Mouse (Mus musculus) midbrain, embryonic 11.5 days (tissue): ENCODE results near the gene Pip5k1b. TPM values are rescaled to one million over a fixed set of nuclear protein-coding genes. Genes with fewer than 3 reads are reported as not detected.

Source experiments
- ATAC-seq: fragments of 200-750 bp; cut with Nextera tagmentation; 2 replicates; pipeline ENCODE4 v1.8.0; 2017; ENCODE audit warnings: moderate TSS enrichment, moderate library complexity; ENCODE audit not compliant: low FRiP score
- DNase-seq: peaks from one replicate; pipeline ENCODE4 v3.0.0; 2015; ENCODE audit warnings: low spot score; ENCODE audit errors: missing footprints
- H3K27ac ChIP-seq: fragments of 300-500 bp; sonication (generic); 2 replicates; pipeline ENCODE4 v1.5.1; 2014; ENCODE audit warnings: low read depth, low read length
- H3K27me3 ChIP-seq: fragments of 300-500 bp; sonication (generic); 2 replicates; pipeline ENCODE4 v1.6.1; 2014; ENCODE audit warnings: mild to moderate bottlenecking, low read length, moderate library complexity, mixed read lengths; ENCODE audit not compliant: control insufficient read depth, insufficient read depth
- H3K36me3 ChIP-seq: fragments of 300-500 bp; sonication (generic); 2 replicates; pipeline ENCODE4 v1.6.1; 2014; ENCODE audit warnings: mild to moderate bottlenecking, low read length, moderate library complexity, mixed read lengths; ENCODE audit not compliant: control insufficient read depth, insufficient read depth
- H3K4me1 ChIP-seq: fragments of 300-500 bp; sonication (generic); 2 replicates; pipeline ENCODE4 v1.6.1; 2014; ENCODE audit warnings: low read length; ENCODE audit not compliant: control insufficient read depth, insufficient read depth
- H3K4me2 ChIP-seq: fragments of 300-500 bp; sonication (generic); 2 replicates; pipeline ENCODE4 v1.6.1; 2014; ENCODE audit warnings: mild to moderate bottlenecking, moderate library complexity
- H3K4me3 ChIP-seq: fragments of 300-500 bp; sonication (generic); 2 replicates; pipeline ENCODE4 v1.5.1; 2014; ENCODE audit warnings: low read depth, low read length
- H3K9ac ChIP-seq: fragments of 300-500 bp; sonication (generic); 2 replicates; pipeline ENCODE4 v1.6.1; 2014; ENCODE audit warnings: low read length
- H3K9me3 ChIP-seq: fragments of 300-500 bp; sonication (generic); 2 replicates; pipeline ENCODE4 v1.6.1; 2016; ENCODE audit warnings: low read length; ENCODE audit not compliant: control insufficient read depth
- WGBS: fragments of 180-500 bp; shearing (Covaris S2); extraction: QIAGEN DNeasy Blood & Tissue Kit; methylation state at CpG from one replicate; pipeline ENCODE4 v1.1.7; 2014; 5-methylcytosine and 5-hydroxymethylcytosine counted together
- polyA plus RNA-seq: library from polyadenylated mRNA; unstranded; fragments of >200 nt; fragmentation: Nextera tagmentation; extraction: Ambion mirVana; gene quantifications from 2 replicates; pipeline ENCODE4 v1.2.1, GENCODE M21; 2014

Pip5k1b gene
- polyA plus RNA-seq, 1 experiment from 2014 or later: 2.3 TPM

DNA sequence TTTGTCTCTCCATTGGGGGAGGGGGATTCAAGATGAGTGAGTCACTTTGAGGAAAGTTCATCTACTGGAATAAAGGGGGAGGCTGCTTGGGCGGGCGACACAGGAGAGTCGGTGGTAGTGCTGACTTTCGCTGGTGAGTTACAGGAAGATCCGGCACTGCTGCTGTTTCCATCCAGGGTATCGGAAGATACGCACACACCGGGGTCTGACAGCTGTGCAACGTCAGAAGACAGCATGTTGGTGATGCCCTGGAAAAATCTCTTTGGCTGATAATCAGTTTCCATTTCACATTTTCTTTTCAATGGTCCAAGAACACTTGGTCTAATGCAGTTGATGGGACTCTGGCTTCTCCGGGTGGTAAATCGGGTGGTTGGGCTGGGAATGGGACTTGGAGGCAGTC, 79.2 kb downstream of the Pip5k1b start:
- no peaks in the 10 kb centered on the region for H3K27me3 ChIP-seq
- ATAC-seq: no peak
- 1% methylated on average over 11 of the region's 11 CpGs for WGBS
- H3K4me2 ChIP-seq: peak overlapping the region; percentile 84
- H3K36me3 ChIP-seq: no peaks in the 10 kb centered on the region
- peaks cover 4% of the 10 kb centered on the region; the same call in 1 of the 2 replicates for H3K4me1 ChIP-seq
- H3K9ac ChIP-seq: peak overlapping the region; percentile 85
- no peaks in the 10 kb centered on the region for H3K9me3 ChIP-seq
- peak overlapping the region; percentile 68 for H3K4me3 ChIP-seq
- peak overlapping the region; percentile 62; the same call in 1 of the 2 replicates for H3K27ac ChIP-seq
- peak; percentile 91 for DNase-seq

DNA sequence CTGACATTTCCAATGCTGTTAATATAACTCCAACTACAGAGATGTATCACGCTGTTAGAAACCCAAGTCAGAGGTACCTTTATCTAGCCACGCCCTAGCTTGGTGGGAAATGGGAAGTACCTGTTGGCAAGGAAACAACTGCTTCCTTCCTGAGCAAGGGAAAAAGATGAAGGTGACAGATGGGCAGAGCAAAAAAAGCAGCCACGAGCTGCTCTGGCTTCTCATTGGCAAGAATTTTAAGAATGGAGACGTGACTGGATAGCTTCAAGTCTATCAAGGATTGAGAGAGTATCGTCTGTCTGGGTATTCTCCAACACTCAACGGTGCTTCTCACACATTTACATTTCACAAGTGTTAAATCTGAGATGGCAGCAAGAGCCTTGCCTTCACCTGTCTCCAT, 80.4 kb downstream of the Pip5k1b start:
- no peak overlapping the region for H3K4me3 ChIP-seq
- 86% methylated on average over 6 of the region's 6 CpGs for WGBS
- H3K9me3 ChIP-seq: no peaks in the 10 kb centered on the region
- H3K4me2 ChIP-seq: no peak overlapping the region
- H3K27ac ChIP-seq: no peak overlapping the region
- no peak for DNase-seq
- H3K36me3 ChIP-seq: no peaks in the 10 kb centered on the region
- peaks cover 4% of the 10 kb centered on the region; the same call in 1 of the 2 replicates for H3K4me1 ChIP-seq
- H3K27me3 ChIP-seq: no peaks in the 10 kb centered on the region
- no peak for ATAC-seq
- no peak overlapping the region for H3K9ac ChIP-seq

GRCm38 (mm10) chr19:24472512-24472911, 83.2 kb downstream of the Pip5k1b start:
- no peaks in the 10 kb centered on the region for H3K9me3 ChIP-seq
- H3K4me3 ChIP-seq: no peak overlapping the region
- H3K9ac ChIP-seq: no peak overlapping the region
- DNase-seq (no peak), ATAC-seq (no peak)
- WGBS: 87% methylated on average over 5 of the region's 5 CpGs
- H3K4me2 ChIP-seq: no peak overlapping the region
- no peaks in the 10 kb centered on the region for H3K27me3 ChIP-seq
- peaks cover 4% of the 10 kb centered on the region; the same call in 1 of the 2 replicates for H3K4me1 ChIP-seq
- H3K36me3 ChIP-seq: no peaks in the 10 kb centered on the region
- no peak overlapping the region for H3K27ac ChIP-seq

DNA sequence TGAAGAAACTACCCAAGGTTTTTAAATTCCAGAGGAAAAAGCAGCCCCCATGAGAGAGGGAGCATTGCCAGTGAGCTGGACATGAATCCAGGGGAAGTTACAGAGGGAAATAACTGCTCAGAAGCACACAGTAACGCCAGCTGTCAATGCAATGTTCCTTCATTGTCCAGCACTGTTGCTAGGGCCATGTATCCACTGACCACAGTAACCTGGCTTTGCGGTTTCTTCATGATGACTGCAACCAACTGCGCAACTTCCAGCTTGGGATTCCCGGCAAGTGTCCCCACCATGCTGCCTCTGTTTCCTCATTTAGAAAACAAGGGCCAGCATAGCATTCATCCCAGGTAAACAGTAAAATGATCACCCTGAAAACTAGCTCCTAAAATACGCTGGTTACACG, 84.1 kb downstream of the Pip5k1b start:
- Histone ChIP-seq H3K27me3 (no peaks in the 10 kb centered on the region), H3K9me3 (no peaks in the 10 kb centered on the region), H3K4me1 (peaks cover 4% of the 10 kb centered on the region; the same call in 1 of the 2 replicates), H3K36me3 (no peaks in the 10 kb centered on the region), H3K27ac (no peak overlapping the region), H3K4me2 (no peak overlapping the region), H3K4me3 (no peak overlapping the region), H3K9ac (no peak overlapping the region)
- ATAC-seq (no peak), DNase-seq (no peak)
- WGBS: 90% methylated on average over 6 of the region's 6 CpGs

- WGBS: 47% methylated on average over 4 of the region's 4 CpGs
- H3K27me3 ChIP-seq: no peaks in the 10 kb centered on the region
- no peak overlapping the region for H3K27ac ChIP-seq
- no peaks in the 10 kb centered on the region for H3K36me3 ChIP-seq
- H3K4me3 ChIP-seq: no peak overlapping the region
- H3K9ac ChIP-seq: no peak overlapping the region
- no peak for ATAC-seq
- H3K9me3 ChIP-seq: no peaks in the 10 kb centered on the region
- no peak overlapping the region for H3K4me2 ChIP-seq
- no peak for DNase-seq
- H3K4me1 ChIP-seq: no peaks in the 10 kb centered on the region
These were observed 86.5 kb downstream of the Pip5k1b start for GRCm38 (mm10) chr19:24469216-24469615.

DNA sequence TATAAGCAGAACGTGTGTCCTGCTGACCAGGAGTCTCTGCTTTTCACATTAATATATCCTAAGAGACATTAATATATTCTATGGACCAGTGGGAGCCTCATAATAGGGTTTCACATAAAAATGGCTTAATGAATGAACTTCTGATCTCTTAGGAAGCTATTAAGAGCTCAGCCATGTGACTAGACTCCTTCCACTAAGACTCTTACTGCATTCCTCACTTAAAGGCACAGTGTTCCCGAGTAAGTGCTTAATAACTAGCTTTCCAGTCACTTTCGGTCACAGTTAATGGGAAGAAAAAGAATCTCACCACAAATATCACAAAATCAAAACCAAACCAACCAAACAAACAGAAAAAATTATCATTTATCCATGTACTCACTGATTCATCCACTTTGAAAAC, 87.1 kb downstream of the Pip5k1b start:
- no peak overlapping the region for H3K27ac ChIP-seq
- no peaks in the 10 kb centered on the region for H3K27me3 ChIP-seq
- no peak overlapping the region for H3K4me2 ChIP-seq
- DNase-seq: no peak
- no peaks in the 10 kb centered on the region for H3K9me3 ChIP-seq
- no peak for ATAC-seq
- H3K4me3 ChIP-seq: no peak overlapping the region
- no peaks in the 10 kb centered on the region for H3K36me3 ChIP-seq
- WGBS: 80% methylated on average over 3 of the region's 3 CpGs
- no peaks in the 10 kb centered on the region for H3K4me1 ChIP-seq
- no peak overlapping the region for H3K9ac ChIP-seq

GRCm38 (mm10) chr19:24463011-24463410, 92.7 kb downstream of the Pip5k1b start:
- H3K4me2 ChIP-seq: no peak overlapping the region
- DNase-seq (no peak), ATAC-seq (no peak)
- H3K27me3 ChIP-seq: no peaks in the 10 kb centered on the region
- H3K36me3 ChIP-seq: no peaks in the 10 kb centered on the region
- H3K4me1 ChIP-seq: no peaks in the 10 kb centered on the region
- no peak overlapping the region for H3K4me3 ChIP-seq
- WGBS: 95% methylated on average over 2 of the region's 3 CpGs
- no peak overlapping the region for H3K27ac ChIP-seq
- no peak overlapping the region for H3K9ac ChIP-seq
- no peaks in the 10 kb centered on the region for H3K9me3 ChIP-seq

- Histone ChIP-seq H3K4me2 (no peak overlapping the region), H3K27ac (no peak overlapping the region), H3K4me1 (peaks cover 7% of the 10 kb centered on the region), H3K36me3 (no peaks in the 10 kb centered on the region), H3K9ac (no peak overlapping the region), H3K27me3 (no peaks in the 10 kb centered on the region), H3K4me3 (no peak overlapping the region), H3K9me3 (no peaks in the 10 kb centered on the region)
- no peak for ATAC-seq
- no peak for DNase-seq
- 94% methylated on average over 6 of the region's 6 CpGs for WGBS
These were observed 99.0 kb downstream of the Pip5k1b start for GRCm38 (mm10) chr19:24456591-24457231.

DNA sequence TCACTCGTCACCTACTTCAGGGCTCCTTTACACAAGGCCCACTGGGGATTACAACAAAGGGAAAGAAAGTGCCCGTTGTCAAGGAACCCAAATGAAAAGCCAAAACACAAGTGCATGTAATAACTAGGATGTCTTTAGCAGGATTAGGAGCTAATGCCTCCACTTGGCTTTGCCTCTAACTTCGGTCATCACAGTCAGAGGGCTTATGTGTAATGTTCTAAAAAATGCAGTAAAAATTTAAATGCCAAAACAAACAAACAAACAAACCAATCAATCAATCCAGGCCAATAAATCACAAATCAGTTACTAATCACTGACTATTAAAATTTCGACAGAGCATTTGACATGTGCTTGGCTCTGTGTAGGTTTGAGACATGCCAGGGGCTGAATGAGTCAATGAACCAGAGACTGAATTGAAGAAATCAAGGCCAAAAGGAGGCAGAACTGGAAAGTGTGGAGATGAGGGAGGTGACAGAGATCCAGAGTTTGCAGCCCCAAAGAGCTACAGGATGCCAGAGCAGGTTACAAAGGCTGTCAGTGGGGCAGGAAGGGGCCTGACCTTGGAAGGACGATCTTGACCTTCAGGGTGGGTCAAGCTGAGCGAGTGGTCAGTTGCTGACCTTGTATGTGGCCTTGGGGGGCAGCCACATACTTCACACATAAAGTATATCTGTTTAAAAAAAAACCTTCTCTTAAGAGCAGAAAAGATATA, 100.3 kb downstream of the Pip5k1b start:
- ATAC-seq (no peak), DNase-seq (no peak)
- H3K9me3 ChIP-seq: no peaks in the 10 kb centered on the region
- 73% methylated on average over 6 of the region's 6 CpGs for WGBS
- H3K27ac ChIP-seq: no peak overlapping the region
- no peak overlapping the region for H3K9ac ChIP-seq
- H3K4me3 ChIP-seq: no peak overlapping the region
- no peaks in the 10 kb centered on the region for H3K27me3 ChIP-seq
- H3K36me3 ChIP-seq: no peaks in the 10 kb centered on the region
- H3K4me1 ChIP-seq: peaks cover 7% of the 10 kb centered on the region
- H3K4me2 ChIP-seq: no peak overlapping the region
